Mouse (Mus musculus) heart, adult 11 months (tissue): ENCODE results near the gene Fam129b.
"Not testable (repeated sequence)": the region's sequence is repeated elsewhere in the genome, so short reads cannot be mapped to it uniquely, and the experiment has no call there.

Source experiments
- DNase-seq: peaks from one replicate; pipeline ENCODE4 v3.0.0; 2022

Fam129b gene

GRCm38 (mm10) chr2:32875675-32876489, at the start of gene Fam129b:
TSS of gene Fam129b (plus strand) at chr2:32876114.
- DNase-seq: peak; percentile 99

- no peak for DNase-seq
Observed at GRCm38 (mm10) chr2:32828979-32829676, 46.8 kb upstream of the Fam129b start.

GRCm38 (mm10) chr2:32834496-32834895, 41.4 kb upstream of the Fam129b start:
- peak; percentile 98 for DNase-seq

- no peak for DNase-seq
Observed at GRCm38 (mm10) chr2:32835588-32835987, 40.3 kb upstream of the Fam129b start.

- no peak for DNase-seq
Observed at GRCm38 (mm10) chr2:32838147-32838884, 37.6 kb upstream of the Fam129b start.

GRCm38 (mm10) chr2:32839261-32839660, 36.7 kb upstream of the Fam129b start:
- DNase-seq: no peak

- peak; percentile 94 for DNase-seq
Observed at GRCm38 (mm10) chr2:32841099-32841498, 34.8 kb upstream of the Fam129b start.

GRCm38 (mm10) chr2:32842558-32842957, 33.4 kb upstream of the Fam129b start:
- DNase-seq: no peak

GRCm38 (mm10) chr2:32845572-32846100, 30.3 kb upstream of the Fam129b start:
- DNase-seq: no peak

- DNase-seq: peak; percentile 98
Observed at GRCm38 (mm10) chr2:32846101-32846804, 29.7 kb upstream of the Fam129b start.

- DNase-seq: peak; percentile 100
Observed at GRCm38 (mm10) chr2:32846805-32847467, 29.0 kb upstream of the Fam129b start, which contains the start of gene Stxbp1. TSS of gene Stxbp1 (minus strand) at chr2:32847245.

- no peak for DNase-seq
Observed at GRCm38 (mm10) chr2:32847468-32847821, 28.5 kb upstream of the Fam129b start.

- DNase-seq: no peak
Observed at GRCm38 (mm10) chr2:32852156-32852555, 23.8 kb upstream of the Fam129b start.

GRCm38 (mm10) chr2:32853716-32854115, 22.2 kb upstream of the Fam129b start:
- DNase-seq: not testable (repeated sequence)

GRCm38 (mm10) chr2:32854206-32854605, 21.7 kb upstream of the Fam129b start:
- peak; percentile 97 for DNase-seq

- DNase-seq: no peak
Observed at GRCm38 (mm10) chr2:32855046-32855785, 20.7 kb upstream of the Fam129b start.

GRCm38 (mm10) chr2:32855790-32856465, 20.0 kb upstream of the Fam129b start:
- peak; percentile 93 for DNase-seq

- DNase-seq: peak; percentile 98
Observed at GRCm38 (mm10) chr2:32857584-32857983, 18.3 kb upstream of the Fam129b start.

GRCm38 (mm10) chr2:32859010-32859621, 16.8 kb upstream of the Fam129b start:
- peak; percentile 93 for DNase-seq

- DNase-seq: peak; percentile 92
Observed at GRCm38 (mm10) chr2:32859622-32860012, 16.3 kb upstream of the Fam129b start.
